Mouse (Mus musculus) embryonic facial prominence, embryonic 15.5 days (tissue): ENCODE measurements around the gene 4930480E11Rik. TPM values are rescaled to one million over a fixed set of nuclear protein-coding genes. Genes with fewer than 3 reads are reported as not detected.
"Not testable (repeated sequence)": the region's sequence is repeated elsewhere in the genome, so short reads cannot be mapped to it uniquely, and the experiment has no call there.

Experiments used
- ATAC-seq: fragments of 200-750 bp; cut with Nextera tagmentation; 2 replicates; pipeline ENCODE4 v1.8.0; 2017; ENCODE audit warnings: low read depth, moderate TSS enrichment; ENCODE audit not compliant: insufficient number of reproducible peaks, low FRiP score, low TSS enrichment
- H3K27ac ChIP-seq: fragments of 300-500 bp; sonication (generic); replicated peaks from 2 replicates; pipeline ENCODE4 v1.5.1; 2015; ENCODE audit warnings: mild to moderate bottlenecking, inconsistent platforms
- H3K27me3 ChIP-seq: fragments of 300-500 bp; sonication (generic); 2 replicates; pipeline ENCODE4 v1.6.1; 2015; ENCODE audit warnings: inconsistent platforms
- H3K36me3 ChIP-seq: fragments of 300-500 bp; sonication (generic); 2 replicates; pipeline ENCODE4 v1.6.1; 2015; ENCODE audit warnings: mild to moderate bottlenecking, inconsistent platforms
- H3K4me1 ChIP-seq: fragments of 300-500 bp; sonication (generic); 2 replicates; pipeline ENCODE4 v1.6.1; 2015; ENCODE audit warnings: inconsistent platforms
- H3K4me2 ChIP-seq: fragments of 300-500 bp; sonication (generic); replicated peaks from 2 replicates; pipeline ENCODE4 v1.6.1; 2015; ENCODE audit warnings: mild to moderate bottlenecking, inconsistent platforms
- H3K4me3 ChIP-seq: fragments of 300-500 bp; sonication (generic); replicated peaks from 2 replicates; pipeline ENCODE4 v1.5.1; 2015; ENCODE audit warnings: mild to moderate bottlenecking, inconsistent platforms
- H3K9ac ChIP-seq: fragments of 300-500 bp; sonication (generic); 2 replicates; pipeline ENCODE4 v1.6.1; 2015; ENCODE audit warnings: inconsistent platforms
- H3K9me3 ChIP-seq: fragments of 300-500 bp; sonication (generic); replicated peaks from 2 replicates; pipeline ENCODE4 v1.6.1; 2016; ENCODE audit warnings: inconsistent platforms
- WGBS: fragments of 180-500 bp; shearing (Covaris S2); methylation state at CpG from one replicate; pipeline ENCODE4 v1.1.7; 2015; 5-methylcytosine and 5-hydroxymethylcytosine counted together
- polyA plus RNA-seq: library from polyadenylated mRNA; unstranded; fragments of >200 nt; fragmentation: Nextera tagmentation; extraction: Ambion mirVana; gene quantifications from 2 replicates; pipeline ENCODE4 v1.2.1, GENCODE M21; 2015

4930480E11Rik gene
- polyA plus RNA-seq = not detected in 2 replicates

- Histone ChIP-seq H3K27me3 (no peaks in the 10 kb centered on the region), H3K9me3 (no peaks in the 10 kb centered on the region), H3K4me1 (no peaks in the 10 kb centered on the region), H3K36me3 (no peaks in the 10 kb centered on the region), H3K9ac (no peak within 1 kb of the TSS), H3K4me3 (no peak within 1 kb of the TSS), H3K27ac (no peak within 1 kb of the TSS), H3K4me2 (no peak within 1 kb of the TSS)
- no peak for ATAC-seq
- 42% methylated on average over 1 of the region's 1 CpGs for WGBS
Observed at GRCm38 (mm10) chrX:78369343-78369742, at the start of gene 4930480E11Rik. Gene 4930480E11Rik (plus strand): TSS chrX:78369643.

DNA sequence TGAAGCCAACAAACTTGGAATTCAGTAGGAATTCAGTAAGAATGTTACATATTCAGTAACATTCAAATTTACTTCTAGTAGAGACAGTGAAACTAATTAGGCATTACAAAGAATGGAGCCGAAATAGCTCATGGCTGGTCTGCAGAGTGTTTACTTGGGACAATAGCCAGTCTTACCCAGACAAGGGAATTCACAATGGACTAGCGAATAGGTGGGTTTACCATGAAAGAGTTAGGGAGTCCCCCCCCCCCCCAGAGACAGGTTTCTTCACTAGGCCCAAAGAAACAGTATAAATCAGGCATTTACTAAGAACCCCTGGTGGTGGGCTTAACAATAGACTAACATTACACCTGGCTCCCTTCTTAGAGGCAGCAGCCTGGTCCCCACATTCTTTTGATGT is 33.9 kb downstream of the 4930480E11Rik start:
- H3K4me1 ChIP-seq, H3K36me3 ChIP-seq, H3K4me3 ChIP-seq, H3K27ac ChIP-seq, H3K9me3 ChIP-seq, H3K4me2 ChIP-seq, ATAC-seq, H3K9ac ChIP-seq, H3K27me3 ChIP-seq: not testable (repeated sequence)
- 76% methylated on average over 2 of the region's 2 CpGs for WGBS

Other genes with a start within 250 kb of the 4930480E11Rik start
- not detected in 2 replicates for gene Gm5938, start 244.2 kb upstream of the 4930480E11Rik start, polyA plus RNA-seq
- gene Obp1b, start 182.9 kb upstream of the 4930480E11Rik start, polyA plus RNA-seq = not detected in 2 replicates
- not detected in 2 replicates for gene Gm14743, start 123.7 kb upstream of the 4930480E11Rik start, polyA plus RNA-seq
- 12.6 and 13.3 TPM in 2 replicates for gene Prrg1, start 214.3 kb downstream of the 4930480E11Rik start, polyA plus RNA-seq